Mouse (Mus musculus): ENCODE results near the gene Nhlrc2. TPM values are rescaled to one million over a fixed set of nuclear protein-coding genes. Genes with fewer than 3 reads are reported as not detected.

Gene Nhlrc2
- polyA plus RNA-seq, 1 experiment from 2014 or later: 13.4 TPM

Other genes starting within 250 kb of the Nhlrc2 start
- 0.33 and 0.40 TPM in 2 replicates for gene Nrap, start 158.2 kb upstream of the Nhlrc2 start, polyA plus RNA-seq (2015; fragmentation: Nextera tagmentation; extraction: Ambion mirVana)
- 41.0 and 41.7 TPM in 2 replicates for gene Casp7, start 151.1 kb upstream of the Nhlrc2 start, polyA plus RNA-seq (2015; fragmentation: Nextera tagmentation; extraction: Ambion mirVana)
- 0.61 and 0.65 TPM in 2 replicates for gene Plekhs1, start 86.6 kb upstream of the Nhlrc2 start, polyA plus RNA-seq (2015; fragmentation: Nextera tagmentation; extraction: Ambion mirVana)
- 19.8 and 20.5 TPM in 2 replicates for gene Dclre1a, start within 50 bp of the Nhlrc2 start, polyA plus RNA-seq (2015; fragmentation: Nextera tagmentation; extraction: Ambion mirVana)
- 0.35 and 0.36 TPM in 2 replicates for gene Adrb1, start 173.9 kb downstream of the Nhlrc2 start, polyA plus RNA-seq (2015; fragmentation: Nextera tagmentation; extraction: Ambion mirVana)